Mouse (Mus musculus) adipocyte (in vitro differentiated cells): ENCODE measurements around the gene Ppp1r14d.

Experiments used
- DNase-seq: peaks from one replicate; pipeline ENCODE4 v3.0.0-alpha.2; 2016; ENCODE audit warnings: low spot score

The Ppp1r14d gene

DNA sequence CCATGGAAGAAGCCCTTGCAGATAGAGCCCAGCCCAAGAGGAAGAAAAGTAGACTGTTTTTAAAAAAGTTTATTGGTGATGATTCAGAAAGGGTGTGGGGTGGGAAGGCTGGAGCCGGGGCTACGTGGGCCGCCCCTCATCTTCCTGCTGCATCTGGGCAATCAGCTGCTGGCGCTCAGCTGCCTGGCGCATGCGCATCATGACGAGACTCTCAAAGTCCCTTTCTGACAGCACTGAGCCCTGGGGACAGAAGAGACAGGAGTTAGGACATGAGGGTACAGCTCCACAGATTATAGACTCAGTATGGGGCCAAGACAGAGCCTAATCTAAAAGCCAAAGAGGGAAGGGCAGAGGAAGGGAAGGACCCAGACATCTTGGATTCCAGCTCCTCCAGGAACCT lies 57.3 kb downstream of the Ppp1r14d start:
- DNase-seq: no peak

DNA sequence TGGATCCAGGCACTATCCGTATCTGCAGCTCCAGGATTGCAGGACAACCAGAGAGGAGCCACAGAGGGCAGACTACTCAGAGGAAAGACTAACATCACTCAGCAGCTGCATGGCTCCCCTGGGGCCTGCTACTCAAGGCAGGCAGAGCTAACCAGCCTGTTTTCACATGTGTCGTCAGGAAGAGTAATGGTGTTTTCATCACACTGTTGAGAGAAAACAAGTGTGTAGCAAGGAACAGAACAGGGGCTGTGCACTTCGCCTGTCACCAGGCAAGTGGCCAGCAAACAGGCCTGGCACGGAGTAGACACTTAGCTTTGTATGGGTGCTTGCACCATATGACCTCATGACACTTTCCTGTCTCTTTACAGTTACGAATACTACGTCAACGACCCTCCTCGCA lies 58.1 kb downstream of the Ppp1r14d start:
- peak; percentile 98 for DNase-seq

DNA sequence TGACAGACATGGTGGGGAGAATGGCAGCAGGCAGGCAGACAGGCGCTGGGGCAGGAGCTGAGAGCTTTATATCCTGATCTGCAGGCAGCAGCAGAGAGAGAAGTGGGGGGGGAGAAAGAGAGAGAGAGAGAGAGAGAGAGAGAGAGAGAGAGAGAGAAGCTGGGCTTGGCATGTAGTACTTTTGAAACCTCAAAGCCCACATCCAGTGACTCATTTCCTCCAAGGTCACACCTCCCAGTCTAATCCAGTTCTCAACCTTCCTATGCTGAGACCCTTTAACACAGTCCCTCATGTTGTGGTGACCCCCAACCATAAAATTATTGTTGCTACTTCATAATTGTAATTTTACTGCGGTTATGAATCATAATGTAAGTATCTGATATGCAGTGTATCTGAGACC lies 59.4 kb downstream of the Ppp1r14d start:
- DNase-seq: no peak
